Mouse (Mus musculus) CH12.LX (cell line): Measurements from ENCODE around the gene Srgap3. TPM values are rescaled to one million over a fixed set of nuclear protein-coding genes. Genes with fewer than 3 reads are reported as not detected.

Experiments
- DNase-seq: peaks from one replicate; pipeline ENCODE4 v3.0.0-alpha.2; 2013; ENCODE audit errors: extremely low read depth
- H3K27ac ChIP-seq: 2 replicates; pipeline ENCODE4 v1.5.1; 2012; ENCODE audit warnings: low read depth, mild to moderate bottlenecking, control low read depth, moderate library complexity; ENCODE audit not compliant: insufficient read depth
- H3K27me3 ChIP-seq: replicated peaks from 2 replicates; pipeline ENCODE3; 2012; ENCODE audit warnings: inconsistent platforms
- H3K36me3 ChIP-seq, 2 experiments: replicated peaks in 1 of 2; 2 replicates each; pipeline versions ENCODE3 to v1.6.1; 2012; ENCODE audit warnings: inconsistent platforms in 1 of 2, low read length in 1 of 2, mild to moderate bottlenecking in 1 of 2, mixed read lengths in 1 of 2, moderate library complexity in 1 of 2; ENCODE audit not compliant: control insufficient read depth in 1 of 2, insufficient read depth in 1 of 2
- H3K4me1 ChIP-seq, 2 experiments: 2 replicates each; pipeline ENCODE4 v1.6.1; 2012; ENCODE audit warnings: inconsistent platforms in 1 of 2, moderate library complexity in 1 of 2; ENCODE audit not compliant: insufficient read depth in 2 of 2, control insufficient read depth in 1 of 2
- H3K4me2 ChIP-seq: 2 replicates; pipeline ENCODE4 v1.6.1; 2012; ENCODE audit warnings: low read depth, mild to moderate bottlenecking, control low read depth; ENCODE audit not compliant: poor library complexity, insufficient read depth, severe bottlenecking
- H3K4me3 ChIP-seq, 3 experiments: fragments of 150-350 bp in 1 of 3; sonication (generic) in 1 of 3; replicated peaks in 1 of 3; 2 replicates each; pipeline versions ENCODE3 to v1.5.1; 2011 to 2012; ENCODE audit warnings: low read depth in 2 of 3, low read length in 2 of 3, mild to moderate bottlenecking in 2 of 3, moderate library complexity in 2 of 3, control low read depth in 1 of 3, improper control_type of control experiment in 1 of 3, inconsistent platforms in 1 of 3, mixed read lengths in 1 of 3; ENCODE audit not compliant: poor library complexity in 1 of 3
- H3K79me2 ChIP-seq: replicated peaks from 2 replicates; pipeline ENCODE4 v1.6.1; 2012; ENCODE audit warnings: mild to moderate bottlenecking, moderate library complexity; ENCODE audit not compliant: control insufficient read depth, poor library complexity, insufficient read depth, severe bottlenecking; ENCODE audit errors: extremely low read depth
- H3K9ac ChIP-seq: 2 replicates; pipeline ENCODE4 v1.6.1; 2012; ENCODE audit warnings: low read depth, mild to moderate bottlenecking, control low read depth, moderate library complexity; ENCODE audit not compliant: insufficient read depth
- H3K9me3 ChIP-seq: replicated peaks from 2 replicates; pipeline ENCODE3; 2012; ENCODE audit warnings: low read length, inconsistent platforms, mixed read lengths
- CHD1 ChIP-seq: IDR thresholded peaks from 2 replicates; pipeline ENCODE4 v1.6.1; 2012; ENCODE audit warnings: low read depth, low read length, improper control_type of control experiment, inconsistent platforms
- CTCF ChIP-seq, 2 experiments: IDR thresholded peaks in 1 of 2; conservative IDR thresholded peaks in 1 of 2; 2 replicates each; pipeline ENCODE4 v1.5.1; 2011 to 2012; ENCODE audit warnings: low read depth in 2 of 2, low read length in 2 of 2, improper control_type of control experiment in 1 of 2, inconsistent platforms in 1 of 2, mild to moderate bottlenecking in 1 of 2, moderate library complexity in 1 of 2
- ELF1 ChIP-seq: IDR thresholded peaks from 2 replicates; pipeline ENCODE4 v1.6.1; 2014; ENCODE audit warnings: low read depth, mild to moderate bottlenecking, inconsistent platforms, low read length, improper control_type of control experiment
- EP300 ChIP-seq: IDR thresholded peaks from 2 replicates; pipeline ENCODE4 v1.6.1; 2011; ENCODE audit warnings: low read length, improper control_type of control experiment
- HCFC1 ChIP-seq: IDR thresholded peaks from 2 replicates; pipeline ENCODE4 v1.6.1; 2012; ENCODE audit warnings: low read depth, mild to moderate bottlenecking, inconsistent platforms, low read length, improper control_type of control experiment
- KAT2A ChIP-seq: IDR thresholded peaks from 2 replicates; pipeline ENCODE4 v1.6.1; 2012; ENCODE audit warnings: low read length, improper control_type of control experiment, inconsistent platforms; ENCODE audit not compliant: insufficient replicate concordance
- MAX ChIP-seq: IDR thresholded peaks from 2 replicates; pipeline ENCODE4 v1.6.1; 2011; ENCODE audit warnings: low read length, improper control_type of control experiment
- MXI1 ChIP-seq: IDR thresholded peaks from 2 replicates; pipeline ENCODE4 v1.6.1; 2011; ENCODE audit warnings: mild to moderate bottlenecking, low read depth, low read length, improper control_type of control experiment
- NELFE ChIP-seq: IDR thresholded peaks from 2 replicates; pipeline ENCODE4 v1.6.1; 2011; ENCODE audit warnings: low read depth, low read length, improper control_type of control experiment
- PAX5 ChIP-seq: IDR thresholded peaks from 2 replicates; pipeline ENCODE4 v1.6.1; 2012; ENCODE audit warnings: low read length, inconsistent platforms, mixed read lengths
- RAD21 ChIP-seq: IDR thresholded peaks from 2 replicates; pipeline ENCODE4 v1.6.1; 2011; ENCODE audit warnings: low read depth, mild to moderate bottlenecking, low read length, improper control_type of control experiment, moderate library complexity
- SMC3 ChIP-seq: IDR thresholded peaks from 2 replicates; pipeline ENCODE4 v1.6.1; 2011; ENCODE audit warnings: low read depth, low read length, improper control_type of control experiment
- TBP ChIP-seq: conservative IDR thresholded peaks from 2 replicates; pipeline ENCODE4 v1.6.1; 2011; ENCODE audit warnings: low read depth, low read length, improper control_type of control experiment
- TCF12 ChIP-seq: IDR thresholded peaks from 2 replicates; pipeline ENCODE4 v1.6.1; 2014; ENCODE audit warnings: low read depth, mild to moderate bottlenecking, inconsistent platforms, low read length, improper control_type of control experiment
- UBTF ChIP-seq: IDR thresholded peaks from 2 replicates; pipeline ENCODE4 v1.6.1; 2012; ENCODE audit warnings: low read depth, mild to moderate bottlenecking, inconsistent platforms, low read length, improper control_type of control experiment, moderate library complexity
- USF2 ChIP-seq: conservative IDR thresholded peaks from 2 replicates; pipeline ENCODE4 v1.6.1; 2011; ENCODE audit warnings: low read depth, low read length, improper control_type of control experiment
- ZC3H11A ChIP-seq: IDR thresholded peaks from 2 replicates; pipeline ENCODE4 v1.6.1; 2012; ENCODE audit warnings: low read depth, mild to moderate bottlenecking, inconsistent platforms, low read length, improper control_type of control experiment
- ZMIZ1 ChIP-seq: IDR thresholded peaks from 2 replicates; pipeline ENCODE4 v1.6.1; 2012; ENCODE audit warnings: low read depth, mild to moderate bottlenecking, inconsistent platforms, low read length, improper control_type of control experiment
- ZNF384 ChIP-seq: IDR thresholded peaks from 2 replicates; pipeline ENCODE4 v1.6.1; 2012; ENCODE audit warnings: low read depth, low read length, improper control_type of control experiment, inconsistent platforms
- dilution Hi-C: fragments of 300-500 bp; cut with MboI; formaldehyde crosslinking; loops from 2 replicates; pipeline ENCODE4 v1.14.3; 2020; ENCODE audit warnings: low sequenced_read_pairs; ENCODE audit not compliant: extremely low pct_unique_long_range_greater_than_20kb, extremely low pct_ligation_motif_present
- in situ Hi-C: fragments of 300-500 bp; cut with MboI; formaldehyde crosslinking; loops from 3 replicates; pipeline ENCODE4 v1.14.3; 2019; ENCODE audit warnings: low sequenced_read_pairs, low pct_ligation_motif_present, low pct_unique_long_range_greater_than_20kb, mixed read lengths
- polyA plus RNA-seq: library from polyadenylated mRNA; unstranded; fragments of >175 nt; gene quantifications from 2 replicates; pipeline ENCODE4 v1.2.1, GENCODE M21; 2012; ENCODE audit warnings: low read depth; ENCODE audit not compliant: insufficient read length
- total RNA-seq, 2 experiments: library from RNA; depleted of rRNA; stranded (reverse); fragments of 300-350 nt in 1 of 2; fragments of >200 nt in 1 of 2; gene quantifications; 2 replicates each; pipeline ENCODE4 v1.2.3; 2012 to 2014

Gene Srgap3
- total and polyA plus RNA-seq, 3 experiments: 1.5 to 4.5 (median 2.1) TPM

GRCm38 (mm10) chr6:112752517-112752916 lies 194.5 kb downstream of the Srgap3 start:
- DNase-seq: no peak
- no peak overlapping the region for H3K27ac ChIP-seq
- peaks cover 7 to 11% of the 10 kb centered on the region in 2 experiments for H3K4me1 ChIP-seq
- no peaks in the 10 kb centered on the region for H3K36me3 ChIP-seq
- in situ Hi-C loops (no loop called here), dilution Hi-C loops (no loop called here)
- no peak overlapping the region for H3K4me3 ChIP-seq
- no peaks in the 10 kb centered on the region for H3K27me3 ChIP-seq
- H3K79me2 ChIP-seq: no peaks in the 10 kb centered on the region
- H3K9ac ChIP-seq: no peak overlapping the region
- no peaks in the 10 kb centered on the region for H3K9me3 ChIP-seq
- no peak overlapping the region for H3K4me2 ChIP-seq
- TF ChIP-seq UBTF (no peak), TCF12 (no peak), RAD21 (no peak), ZNF384 (no peak), SMC3 (no peak), MAX (no peak), TBP (no peak), ELF1 (no peak), KAT2A (no peak), CHD1 (no peak), ZMIZ1 (no peak)
- TF ChIP-seq, all 38 proteins: peak for 0

- no peak for DNase-seq
- no peak overlapping the region for H3K9ac ChIP-seq
- no peaks in the 10 kb centered on the region for H3K36me3 ChIP-seq
Observed at GRCm38 (mm10) chr6:112752007-112752406, 195.1 kb downstream of the Srgap3 start.

GRCm38 (mm10) chr6:112742297-112742696 lies 204.8 kb downstream of the Srgap3 start:
- peaks cover 6 to 17% of the 10 kb centered on the region in 2 experiments for H3K4me1 ChIP-seq
- TF ChIP-seq CTCF (conservative IDR thresholded peaks at IDR 0.05 in 1 of 2, IDR thresholded peaks at IDR 0.05 in 1 of 2; ENCODE audit: low read depth in 2 of 2, low read length in 2 of 2): peak in 1 of 2 experiments; percentile 58; a peak in 2 of 4 replicates
- TF ChIP-seq RAD21: peak; percentile 43
- TF ChIP-seq ELF1: no peak
- peak; percentile 65 for TF ChIP-seq SMC3
- in situ Hi-C loops: no loop called here
- H3K9me3 ChIP-seq: no peaks in the 10 kb centered on the region
- no peak overlapping the region for H3K4me3 ChIP-seq
- no peak for DNase-seq
- H3K27ac ChIP-seq: no peak overlapping the region
- H3K27me3 ChIP-seq: no peaks in the 10 kb centered on the region
- H3K9ac ChIP-seq: no peak overlapping the region
- dilution Hi-C loops: no loop called here
- H3K36me3 ChIP-seq: peaks cover 0 to 28% of the 10 kb centered on the region in 2 experiments
- H3K79me2 ChIP-seq: no peaks in the 10 kb centered on the region
- no peak overlapping the region for H3K4me2 ChIP-seq

More at GRCm38 (mm10) chr6:112752007-112752406, 195.1 kb downstream of the Srgap3 start:
- Histone ChIP-seq H3K4me3 (no peak overlapping the region), H3K79me2 (no peaks in the 10 kb centered on the region), H3K27ac (no peak overlapping the region), H3K27me3 (no peaks in the 10 kb centered on the region), H3K9me3 (no peaks in the 10 kb centered on the region), H3K4me2 (no peak overlapping the region), H3K4me1 (peaks cover 6 to 11% of the 10 kb centered on the region in 2 experiments)
- dilution Hi-C loops: no loop called here
- in situ Hi-C loops: no loop called here
- no peak for TF ChIP-seq USF2
- no peak for TF ChIP-seq HCFC1
- no peak for TF ChIP-seq MXI1
- TF ChIP-seq PAX5: no peak
- no peak for TF ChIP-seq EP300
- TF ChIP-seq NELFE: no peak
- no peak for TF ChIP-seq UBTF
- TF ChIP-seq ZC3H11A: no peak
- no peak for TF ChIP-seq ELF1
